Mouse (Mus musculus) neural tube, embryonic 15.5 days (tissue): Measurements from ENCODE around the gene Rnf169. TPM values are rescaled to one million over a fixed set of nuclear protein-coding genes. Genes with fewer than 3 reads are reported as not detected.
A peak's percentile ranks its signal among the peaks of the same experiment; 100 is the strongest.

Experiments used
- ATAC-seq: fragments of 200-750 bp; cut with Nextera tagmentation; 2 replicates; pipeline ENCODE4 v1.8.0; 2017; ENCODE audit warnings: mild to moderate bottlenecking, moderate TSS enrichment, moderate library complexity; ENCODE audit not compliant: low FRiP score
- H3K27ac ChIP-seq: fragments of 300-500 bp; sonication (generic); replicated peaks from 2 replicates; pipeline ENCODE4 v1.5.1; 2015; ENCODE audit warnings: mild to moderate bottlenecking, inconsistent platforms
- H3K27me3 ChIP-seq: fragments of 300-500 bp; sonication (generic); replicated peaks from 2 replicates; pipeline ENCODE4 v1.6.1; 2015; ENCODE audit warnings: inconsistent platforms
- H3K36me3 ChIP-seq: fragments of 300-500 bp; sonication (generic); 2 replicates; pipeline ENCODE4 v1.6.1; 2015; ENCODE audit warnings: inconsistent platforms
- H3K4me1 ChIP-seq: fragments of 300-500 bp; sonication (generic); 2 replicates; pipeline ENCODE4 v1.6.1; 2015; ENCODE audit warnings: inconsistent platforms
- H3K4me2 ChIP-seq: fragments of 300-500 bp; sonication (generic); 2 replicates; pipeline ENCODE4 v1.6.1; 2015; ENCODE audit warnings: inconsistent platforms, mild to moderate bottlenecking, moderate library complexity
- H3K4me3 ChIP-seq: fragments of 300-500 bp; sonication (generic); replicated peaks from 2 replicates; pipeline ENCODE4 v1.5.1; 2015; ENCODE audit warnings: mild to moderate bottlenecking, inconsistent platforms
- H3K9ac ChIP-seq: fragments of 300-500 bp; sonication (generic); replicated peaks from 2 replicates; pipeline ENCODE4 v1.6.1; 2015; ENCODE audit warnings: mild to moderate bottlenecking, inconsistent platforms
- H3K9me3 ChIP-seq: fragments of 300-500 bp; sonication (generic); replicated peaks from 2 replicates; pipeline ENCODE4 v1.6.1; 2016; ENCODE audit warnings: inconsistent platforms
- WGBS: fragments of 180-500 bp; shearing (Covaris S2); methylation state at CpG from one replicate; pipeline ENCODE4 v1.1.7; 2015; ENCODE audit warnings: mixed read lengths; 5-methylcytosine and 5-hydroxymethylcytosine counted together
- polyA plus RNA-seq: library from polyadenylated mRNA; unstranded; fragments of >200 nt; fragmentation: Nextera tagmentation; extraction: Ambion mirVana; gene quantifications from 2 replicates; pipeline ENCODE4 v1.2.1, GENCODE M21; 2015

Gene Rnf169
- polyA plus RNA-seq, 1 experiment from 2014 or later: 4.2 TPM

GRCm38 (mm10) chr7:99935758-99936157 is 44.5 kb downstream of the Rnf169 start:
- no peak for ATAC-seq
- Histone ChIP-seq H3K27ac (no peak overlapping the region), H3K4me2 (no peak overlapping the region), H3K36me3 (peaks cover 34% of the 10 kb centered on the region), H3K4me3 (no peak overlapping the region), H3K9ac (no peak overlapping the region), H3K27me3 (no peaks in the 10 kb centered on the region), H3K4me1 (no peaks in the 10 kb centered on the region), H3K9me3 (no peaks in the 10 kb centered on the region)
- WGBS: 81% methylated on average over 1 of the region's 1 CpGs

GRCm38 (mm10) chr7:99926916-99927714 is 53.1 kb downstream of the Rnf169 start:
- ATAC-seq: no peak
- no peak overlapping the region for H3K9ac ChIP-seq
- no peaks in the 10 kb centered on the region for H3K9me3 ChIP-seq
- H3K4me1 ChIP-seq: no peaks in the 10 kb centered on the region
- H3K36me3 ChIP-seq: peaks cover 46% of the 10 kb centered on the region
- 76% methylated on average over 10 of the region's 10 CpGs for WGBS
- H3K27me3 ChIP-seq: no peaks in the 10 kb centered on the region
- no peak overlapping the region for H3K4me3 ChIP-seq
- no peak overlapping the region for H3K27ac ChIP-seq
- no peak overlapping the region for H3K4me2 ChIP-seq

- Histone ChIP-seq H3K9ac (no peak overlapping the region), H3K27me3 (peaks cover 9% of the 10 kb centered on the region; the same call in 1 of the 2 replicates), H3K4me2 (no peak overlapping the region), H3K27ac (no peak overlapping the region), H3K4me3 (no peak overlapping the region), H3K4me1 (peaks cover 19% of the 10 kb centered on the region), H3K36me3 (peaks cover 32% of the 10 kb centered on the region), H3K9me3 (no peaks in the 10 kb centered on the region)
- ATAC-seq: no peak
- 81% methylated on average over 2 of the region's 2 CpGs for WGBS
These were observed 59.8 kb downstream of the Rnf169 start for GRCm38 (mm10) chr7:99920416-99920815.

GRCm38 (mm10) chr7:99919971-99920370 is 60.3 kb downstream of the Rnf169 start:
- Histone ChIP-seq H3K4me3 (no peak overlapping the region), H3K4me2 (no peak overlapping the region), H3K36me3 (peaks cover 28% of the 10 kb centered on the region), H3K9ac (no peak overlapping the region), H3K9me3 (no peaks in the 10 kb centered on the region), H3K4me1 (peaks cover 19% of the 10 kb centered on the region), H3K27ac (no peak overlapping the region), H3K27me3 (peaks cover 9% of the 10 kb centered on the region; the same call in 1 of the 2 replicates)
- ATAC-seq: no peak
- 92% methylated on average over 6 of the region's 6 CpGs for WGBS

- peaks cover 19% of the 10 kb centered on the region for H3K36me3 ChIP-seq
- H3K4me2 ChIP-seq: no peak overlapping the region
- peaks cover 19% of the 10 kb centered on the region for H3K4me1 ChIP-seq
- no peaks in the 10 kb centered on the region for H3K9me3 ChIP-seq
- no peak overlapping the region for H3K27ac ChIP-seq
- 98% methylated on average over 2 of the region's 2 CpGs for WGBS
- H3K4me3 ChIP-seq: no peak overlapping the region
- no peak for ATAC-seq
- H3K27me3 ChIP-seq: peaks cover 9% of the 10 kb centered on the region; the same call in 1 of the 2 replicates
- no peak overlapping the region for H3K9ac ChIP-seq
These were observed 61.1 kb downstream of the Rnf169 start for GRCm38 (mm10) chr7:99919164-99919563.

GRCm38 (mm10) chr7:99917320-99917844 is 62.9 kb downstream of the Rnf169 start:
- peak; percentile 62 for ATAC-seq
- WGBS: under 1% methylated on average over 36 of the region's 36 CpGs
- Histone ChIP-seq H3K4me1 (peaks cover 19% of the 10 kb centered on the region), H3K9me3 (no peaks in the 10 kb centered on the region), H3K4me2 (peak overlapping the region; percentile 82), H3K9ac (peak overlapping the region; percentile 38), H3K4me3 (peak overlapping the region; percentile 38), H3K27me3 (peaks cover 9% of the 10 kb centered on the region; the same call in 1 of the 2 replicates), H3K27ac (peak overlapping the region; percentile 41), H3K36me3 (peaks cover 4% of the 10 kb centered on the region; the same call in 1 of the 2 replicates)

- H3K27ac ChIP-seq: peak overlapping the region; percentile 41
- H3K9me3 ChIP-seq: no peaks in the 10 kb centered on the region
- H3K27me3 ChIP-seq: peaks cover 9% of the 10 kb centered on the region; the same call in 1 of the 2 replicates
- H3K4me2 ChIP-seq: peak overlapping the region; percentile 82
- peaks cover 19% of the 10 kb centered on the region for H3K4me1 ChIP-seq
- peak; percentile 29; the same call in 1 of the 2 replicates for ATAC-seq
- H3K4me3 ChIP-seq: peak overlapping the region; percentile 38
- peaks cover 3% of the 10 kb centered on the region; the same call in 1 of the 2 replicates for H3K36me3 ChIP-seq
- H3K9ac ChIP-seq: peak overlapping the region; percentile 38
- 10% methylated on average over 22 of the region's 22 CpGs for WGBS
These were observed 63.4 kb downstream of the Rnf169 start for GRCm38 (mm10) chr7:99916741-99917319.

- peaks cover 19% of the 10 kb centered on the region for H3K4me1 ChIP-seq
- H3K9ac ChIP-seq: no peak overlapping the region
- H3K36me3 ChIP-seq: 0 out of 2 replicates have a peak, but pooled peaks cover 3% of the 10 kb centered on the region
- H3K4me2 ChIP-seq: no peak overlapping the region
- H3K27me3 ChIP-seq: peaks cover 9% of the 10 kb centered on the region; the same call in 1 of the 2 replicates
- no peak overlapping the region for H3K27ac ChIP-seq
- H3K4me3 ChIP-seq: no peak overlapping the region
- no peak for ATAC-seq
- no peaks in the 10 kb centered on the region for H3K9me3 ChIP-seq
- 82% methylated on average over 2 of the region's 2 CpGs for WGBS
These were observed 64.7 kb downstream of the Rnf169 start for GRCm38 (mm10) chr7:99915511-99915910.

GRCm38 (mm10) chr7:99914316-99914715 is 65.9 kb downstream of the Rnf169 start:
- Histone ChIP-seq H3K9me3 (no peaks in the 10 kb centered on the region), H3K27ac (no peak overlapping the region), H3K4me1 (peaks cover 19% of the 10 kb centered on the region), H3K9ac (no peak overlapping the region), H3K27me3 (peaks cover 7% of the 10 kb centered on the region; the same call in 1 of the 2 replicates), H3K4me2 (no peak overlapping the region), H3K4me3 (no peak overlapping the region), H3K36me3 (no peaks in the 10 kb centered on the region)
- ATAC-seq: no peak
- WGBS: 81% methylated on average over 10 of the region's 10 CpGs

- Histone ChIP-seq H3K4me3 (no peak overlapping the region), H3K27me3 (no peaks in the 10 kb centered on the region), H3K4me2 (no peak overlapping the region), H3K9me3 (no peaks in the 10 kb centered on the region), H3K4me1 (no peaks in the 10 kb centered on the region), H3K36me3 (no peaks in the 10 kb centered on the region), H3K9ac (no peak overlapping the region), H3K27ac (no peak overlapping the region)
- no peak for ATAC-seq
- WGBS: 82% methylated on average over 5 of the region's 5 CpGs
These were observed 69.2 kb downstream of the Rnf169 start for GRCm38 (mm10) chr7:99911038-99911437.

GRCm38 (mm10) chr7:99907463-99907862 is 72.8 kb downstream of the Rnf169 start:
- no peak overlapping the region for H3K4me2 ChIP-seq
- WGBS: 80% methylated on average over 3 of the region's 3 CpGs
- H3K9ac ChIP-seq: no peak overlapping the region
- ATAC-seq: no peak
- no peaks in the 10 kb centered on the region for H3K27me3 ChIP-seq
- H3K27ac ChIP-seq: no peak overlapping the region
- no peaks in the 10 kb centered on the region for H3K36me3 ChIP-seq
- no peak overlapping the region for H3K4me3 ChIP-seq
- H3K4me1 ChIP-seq: no peaks in the 10 kb centered on the region
- no peaks in the 10 kb centered on the region for H3K9me3 ChIP-seq
